Mouse (Mus musculus): ENCODE results near the gene Cfap77.
"Not testable (repeated sequence)": the region's sequence is repeated elsewhere in the genome, so short reads cannot be mapped to it uniquely, and the experiment has no call there.

Cfap77 gene

GRCm38 (mm10) chr2:29054991-29055390, at the start of gene Cfap77:
Cfap77 (minus strand) TSS chr2:29055066.
- DNase-seq: peak; percentile 74 to 76

GRCm38 (mm10) chr2:29102416-29103377, 47.8 kb upstream of the Cfap77 start:
- not testable (repeated sequence) for DNase-seq

DNA sequence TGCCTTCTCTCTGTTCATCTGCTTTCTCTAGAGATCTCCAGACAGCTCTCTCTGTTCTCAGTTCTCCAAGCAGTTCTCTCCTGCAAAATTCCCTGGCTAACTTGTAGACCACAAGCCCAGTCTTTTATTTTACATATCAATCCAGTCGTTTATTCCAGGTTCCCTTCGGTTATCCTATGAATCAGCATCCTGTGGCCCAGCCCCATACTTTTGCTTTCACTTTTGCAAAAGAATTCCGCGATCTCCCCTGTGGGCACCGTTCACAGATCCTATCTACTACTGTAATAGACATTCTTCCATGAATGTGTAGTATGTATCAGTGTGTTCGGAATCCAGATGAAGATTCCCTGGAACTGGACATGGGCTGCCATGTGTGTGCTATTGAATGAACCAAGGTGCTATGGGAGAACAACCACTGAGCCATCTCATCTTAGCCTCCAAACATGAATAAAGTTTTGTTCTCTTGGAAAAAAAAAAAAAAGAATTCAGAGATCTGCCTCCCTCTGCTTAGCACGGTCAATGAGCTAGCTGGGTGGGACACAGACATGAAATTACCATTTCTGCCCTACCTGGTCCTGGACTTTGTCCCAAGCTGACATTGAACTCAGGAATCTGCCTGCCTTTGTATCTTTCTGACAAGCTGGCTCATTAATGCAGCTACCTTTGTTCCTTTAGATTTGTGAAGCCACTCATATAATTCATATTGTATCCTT, 46.1 kb upstream of the Cfap77 start:
- no peak for DNase-seq

DNA sequence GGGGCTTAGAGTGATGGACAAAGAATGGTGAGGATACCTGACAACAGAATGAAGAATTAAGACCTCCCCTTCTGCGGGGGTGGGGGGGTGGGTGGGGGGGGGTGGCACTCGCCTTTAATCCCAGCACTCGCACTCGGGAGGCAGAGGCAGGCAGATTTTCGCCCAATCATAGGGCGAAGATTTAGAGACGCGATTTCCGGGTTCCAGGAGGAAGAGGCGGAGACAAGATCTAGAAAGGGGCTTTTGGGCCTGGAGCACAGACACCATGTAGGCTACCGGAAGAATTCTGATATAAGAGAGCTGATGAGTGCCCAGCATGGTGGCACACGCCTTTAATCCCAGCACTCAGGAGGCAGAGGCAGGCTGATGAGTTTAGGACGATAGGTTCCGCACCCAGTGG, 44.8 kb upstream of the Cfap77 start:
- no peak for DNase-seq

DNA sequence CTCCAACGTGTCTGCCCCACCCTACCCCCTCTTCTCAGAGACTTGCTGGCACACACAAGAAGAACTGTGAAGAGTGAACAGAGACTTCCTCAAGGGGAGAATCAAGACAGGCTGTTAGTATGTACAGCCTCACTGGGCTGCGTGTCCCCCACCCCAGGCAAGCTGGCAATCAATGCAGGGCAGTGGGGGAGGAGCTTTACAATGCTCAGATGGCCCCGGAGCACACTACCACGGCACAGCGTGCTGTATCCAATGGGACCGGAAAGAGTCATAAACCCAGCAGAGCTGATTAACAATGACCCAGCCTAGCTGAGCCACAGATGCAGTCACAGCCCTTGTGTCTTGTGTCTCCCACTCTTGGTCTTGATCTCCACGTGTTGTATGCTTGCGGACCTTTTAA, 43.9 kb upstream of the Cfap77 start:
- DNase-seq: no peak

GRCm38 (mm10) chr2:29097955-29098354, 43.1 kb upstream of the Cfap77 start:
- not testable (repeated sequence) for DNase-seq

DNA sequence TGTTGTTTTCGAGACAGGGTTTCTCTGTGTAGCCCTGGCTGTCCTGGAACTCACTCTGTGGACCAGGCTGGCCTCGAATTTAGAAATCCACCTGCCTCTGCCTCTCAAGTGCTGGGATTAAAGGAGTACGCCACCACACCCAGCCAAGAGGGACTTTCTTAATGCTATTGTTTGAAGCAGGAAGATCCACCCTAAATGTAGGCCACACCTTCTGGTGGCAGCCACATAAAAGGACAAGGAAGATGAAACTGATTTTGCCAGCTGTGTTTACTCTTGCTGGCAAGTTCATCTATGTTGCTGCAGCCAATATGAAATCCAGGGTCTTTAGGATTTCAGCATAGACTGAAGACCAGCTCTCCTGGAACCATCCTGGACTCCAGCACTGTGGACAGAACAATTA, 42.6 kb upstream of the Cfap77 start:
- DNase-seq: peak; percentile 55 to 60

- DNase-seq: no peak
These were observed 41.9 kb upstream of the Cfap77 start for GRCm38 (mm10) chr2:29096751-29097150.

- DNase-seq: no peak
These were observed 40.8 kb upstream of the Cfap77 start for GRCm38 (mm10) chr2:29095674-29096073.

- not testable (repeated sequence) for DNase-seq
These were observed 34.4 kb upstream of the Cfap77 start for GRCm38 (mm10) chr2:29089276-29089675.

GRCm38 (mm10) chr2:29086026-29086425, 31.2 kb upstream of the Cfap77 start:
- DNase-seq: no peak

DNA sequence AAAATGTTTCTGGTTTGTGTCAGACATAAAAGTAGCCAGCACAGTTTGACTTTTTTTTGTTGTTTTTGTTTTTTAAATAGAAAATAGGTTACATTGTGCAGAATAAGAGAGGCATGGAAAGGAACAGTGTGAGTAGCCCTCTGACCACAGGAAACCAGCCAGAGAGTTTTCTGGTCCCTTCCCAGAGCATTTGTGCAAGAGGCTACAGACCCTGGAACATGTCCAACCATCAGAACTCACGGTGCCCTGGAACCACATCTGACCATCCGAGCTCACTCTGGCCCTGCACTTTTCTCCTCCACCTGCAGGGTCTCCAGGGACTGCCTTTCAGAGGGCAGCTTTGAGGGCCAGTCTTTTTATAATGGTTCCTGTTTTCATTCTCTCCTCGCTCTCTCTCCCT, 27.1 kb upstream of the Cfap77 start:
- DNase-seq: no peak

DNA sequence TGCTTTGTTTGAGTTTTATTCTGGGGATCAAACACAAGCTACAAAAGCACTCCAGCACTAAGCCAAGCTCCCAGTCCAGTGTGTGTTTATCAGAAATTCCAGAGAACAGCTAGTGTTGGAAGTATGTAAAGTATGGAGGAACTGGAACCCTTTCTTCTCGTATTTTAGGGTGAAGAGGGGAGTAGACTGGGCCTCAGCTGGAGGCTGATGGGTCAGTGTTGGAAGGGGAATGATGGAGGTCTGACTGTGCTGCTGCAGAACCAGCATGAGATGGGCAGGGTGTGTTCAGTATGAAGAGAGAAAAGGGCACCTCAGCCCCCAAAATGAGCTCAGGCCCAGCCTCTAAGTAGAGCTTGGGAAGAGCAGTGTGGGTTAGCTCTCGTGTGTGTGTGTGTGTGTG, 21.4 kb upstream of the Cfap77 start:
- DNase-seq: no peak

GRCm38 (mm10) chr2:29075331-29076070, 20.6 kb upstream of the Cfap77 start:
- no peak for DNase-seq

GRCm38 (mm10) chr2:29074676-29075075, 19.8 kb upstream of the Cfap77 start:
- no peak for DNase-seq

- DNase-seq: no peak
These were observed 11.5 kb upstream of the Cfap77 start for GRCm38 (mm10) chr2:29066410-29066809.

DNA sequence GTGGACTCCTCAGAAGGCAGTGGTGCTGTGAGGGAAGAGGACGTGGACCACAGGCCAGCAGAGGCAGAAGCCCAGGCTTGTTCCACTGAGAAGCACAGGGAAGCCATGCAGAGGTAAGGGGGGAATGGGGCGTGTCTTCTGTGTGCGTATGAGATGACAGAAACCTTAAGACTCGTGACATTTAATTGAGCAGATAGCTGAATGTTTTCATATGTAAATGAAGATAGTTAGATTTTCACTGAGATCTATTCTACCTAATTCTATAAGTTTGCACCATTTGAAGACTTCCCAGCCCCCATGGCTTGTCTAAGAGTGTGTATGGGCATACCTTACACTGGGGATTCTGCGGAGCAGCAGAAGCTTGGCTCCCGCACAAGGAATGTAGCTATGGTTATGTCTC, 10.9 kb upstream of the Cfap77 start:
- DNase-seq: no peak

DNA sequence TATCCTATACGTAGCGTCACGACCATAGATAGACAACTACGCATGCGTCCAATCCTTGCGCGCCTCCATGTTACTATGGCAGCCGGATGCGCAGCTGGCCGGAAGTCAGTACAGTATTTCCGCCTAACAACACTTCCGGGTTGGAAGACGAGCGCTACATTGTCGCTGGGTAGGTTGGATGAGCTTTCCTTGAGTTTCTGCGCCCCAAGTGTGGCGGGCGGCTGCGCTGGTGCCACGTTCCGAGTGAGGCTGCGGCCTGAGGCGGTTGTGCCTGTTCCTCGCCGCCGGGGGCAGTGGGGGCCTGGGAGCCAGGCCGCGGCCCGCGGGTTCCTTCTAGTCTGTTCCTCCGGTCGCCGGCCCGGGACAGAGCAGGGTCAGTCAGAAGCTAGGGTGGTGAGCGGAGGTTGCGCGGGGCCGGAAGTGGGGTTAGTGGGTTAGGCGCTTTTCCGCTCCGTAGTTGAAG, 5.3 kb upstream of the Cfap77 start, which contains the start of gene Ttf1:
Gene Ttf1 (plus strand): TSS at position 128 of the 463 bp plus-strand sequence.
- peak; percentile 83 to 89 for DNase-seq

DNA sequence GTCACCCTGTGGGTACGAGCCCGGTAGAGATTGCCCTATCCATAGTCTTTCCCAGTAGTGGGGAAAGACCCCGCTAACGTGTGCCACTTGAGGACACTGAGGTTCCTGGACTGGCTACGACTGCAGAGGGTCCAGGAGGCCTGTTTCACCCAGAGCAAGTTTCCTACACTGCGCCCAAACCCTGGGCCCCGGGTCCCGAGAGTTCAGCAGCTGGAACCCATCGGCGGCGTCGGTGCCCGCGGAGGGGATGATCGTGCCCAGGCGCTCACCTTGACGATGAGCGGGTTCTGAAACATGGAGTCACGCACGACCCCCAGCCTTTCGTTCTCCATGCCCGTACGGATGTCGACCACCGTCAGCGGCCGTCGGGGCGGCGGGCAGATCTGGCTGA, 326 bp downstream of the Cfap77 start:
- no peak for DNase-seq

DNA sequence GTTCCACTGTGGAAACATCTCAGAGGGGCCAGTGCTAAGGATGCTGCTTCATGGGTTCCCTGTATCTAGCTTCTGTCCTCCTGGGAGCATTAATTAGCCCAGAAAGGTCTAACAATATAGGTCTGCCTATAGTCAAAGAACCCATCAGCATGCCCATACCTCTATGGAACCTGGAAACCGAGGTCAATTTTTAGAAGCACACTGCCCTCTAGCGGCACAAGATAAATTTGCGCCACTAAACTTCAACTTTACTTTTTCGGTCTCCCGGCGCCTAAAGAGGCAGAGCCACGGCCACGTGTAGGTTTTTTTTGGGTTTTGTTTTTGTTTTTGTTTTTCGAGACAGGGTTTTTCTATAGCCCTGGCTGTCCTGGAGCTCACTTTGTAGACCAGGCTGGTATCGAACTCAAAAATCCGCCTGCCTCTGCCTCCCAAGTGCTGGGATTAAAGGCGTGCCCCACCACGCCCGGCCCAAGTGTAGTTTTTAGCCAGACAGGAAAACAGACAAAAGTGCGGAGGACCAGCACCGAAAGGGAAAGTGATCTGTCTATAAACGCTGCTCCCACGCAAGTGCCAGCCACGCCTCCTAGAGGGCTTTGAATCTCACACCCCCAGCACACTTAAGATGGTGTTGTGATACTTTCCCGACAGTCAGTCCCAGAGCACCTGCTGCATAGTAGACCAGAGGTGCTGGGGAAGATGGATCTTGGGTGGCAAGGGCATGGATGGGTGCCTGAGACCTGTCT, 893 bp downstream of the Cfap77 start:
- peak; percentile 40 to 52 for DNase-seq

DNA sequence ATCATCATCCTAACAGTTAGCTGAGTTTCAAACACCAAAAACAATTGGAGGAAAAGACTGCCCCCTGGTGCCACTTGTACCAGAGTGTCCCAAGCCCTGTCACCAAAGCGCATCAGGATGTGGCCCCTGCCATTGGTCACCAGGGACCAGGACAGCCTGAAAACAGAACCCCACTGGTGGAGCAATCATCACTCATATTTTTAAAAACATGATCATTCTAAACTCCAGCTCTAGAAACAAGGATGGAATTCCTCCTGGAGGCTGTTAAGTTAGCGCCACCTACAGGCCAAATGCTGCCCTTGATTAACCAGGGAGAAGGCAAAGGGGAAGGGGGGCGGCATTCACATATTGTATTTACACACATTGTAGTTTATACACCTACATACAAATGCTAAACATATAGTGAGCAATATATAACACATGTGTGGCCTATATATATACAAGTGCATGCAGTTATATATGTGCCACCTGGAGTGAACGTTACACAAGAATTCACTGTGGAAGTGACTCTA, 1.9 kb downstream of the Cfap77 start:
- DNase-seq: peak; percentile 47 to 57

DNA sequence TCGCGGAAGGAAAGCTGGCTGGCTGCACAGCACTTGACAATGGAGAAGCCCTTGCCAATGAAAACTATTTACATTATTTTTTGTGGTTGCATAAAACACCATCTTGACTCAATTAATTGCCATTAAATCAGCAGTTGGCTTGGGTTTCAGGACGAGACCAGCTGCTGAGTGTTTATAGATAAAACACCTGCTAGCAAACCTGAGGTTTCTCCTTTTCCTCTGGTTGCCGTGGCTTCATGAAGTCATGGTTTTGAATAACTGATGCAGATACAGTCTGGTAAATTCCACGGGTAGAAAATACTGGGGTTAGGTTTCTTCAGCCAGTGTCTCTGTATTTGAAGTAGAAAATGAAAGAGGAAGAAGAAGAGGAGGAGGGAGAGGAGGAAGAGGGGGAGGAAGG, 2.9 kb downstream of the Cfap77 start:
- no peak for DNase-seq
